Mouse (Mus musculus) gastrocnemius, postnatal 10 days (tissue): ENCODE data around the gene Akt2. TPM values are rescaled to one million over a fixed set of nuclear protein-coding genes. Genes with fewer than 3 reads are reported as not detected.

Experiments
- DNase-seq: peaks from one replicate; pipeline ENCODE4 v3.0.0; 2021; ENCODE audit warnings: mixed read lengths
- total RNA-seq, 2 experiments: library from RNA; stranded (reverse); gene quantifications; 2 replicates each; pipeline ENCODE4 v1.2.3; 2021

Akt2 gene
- total RNA-seq, 2 experiments from 2014 or later, result 128 to 134 TPM

DNA sequence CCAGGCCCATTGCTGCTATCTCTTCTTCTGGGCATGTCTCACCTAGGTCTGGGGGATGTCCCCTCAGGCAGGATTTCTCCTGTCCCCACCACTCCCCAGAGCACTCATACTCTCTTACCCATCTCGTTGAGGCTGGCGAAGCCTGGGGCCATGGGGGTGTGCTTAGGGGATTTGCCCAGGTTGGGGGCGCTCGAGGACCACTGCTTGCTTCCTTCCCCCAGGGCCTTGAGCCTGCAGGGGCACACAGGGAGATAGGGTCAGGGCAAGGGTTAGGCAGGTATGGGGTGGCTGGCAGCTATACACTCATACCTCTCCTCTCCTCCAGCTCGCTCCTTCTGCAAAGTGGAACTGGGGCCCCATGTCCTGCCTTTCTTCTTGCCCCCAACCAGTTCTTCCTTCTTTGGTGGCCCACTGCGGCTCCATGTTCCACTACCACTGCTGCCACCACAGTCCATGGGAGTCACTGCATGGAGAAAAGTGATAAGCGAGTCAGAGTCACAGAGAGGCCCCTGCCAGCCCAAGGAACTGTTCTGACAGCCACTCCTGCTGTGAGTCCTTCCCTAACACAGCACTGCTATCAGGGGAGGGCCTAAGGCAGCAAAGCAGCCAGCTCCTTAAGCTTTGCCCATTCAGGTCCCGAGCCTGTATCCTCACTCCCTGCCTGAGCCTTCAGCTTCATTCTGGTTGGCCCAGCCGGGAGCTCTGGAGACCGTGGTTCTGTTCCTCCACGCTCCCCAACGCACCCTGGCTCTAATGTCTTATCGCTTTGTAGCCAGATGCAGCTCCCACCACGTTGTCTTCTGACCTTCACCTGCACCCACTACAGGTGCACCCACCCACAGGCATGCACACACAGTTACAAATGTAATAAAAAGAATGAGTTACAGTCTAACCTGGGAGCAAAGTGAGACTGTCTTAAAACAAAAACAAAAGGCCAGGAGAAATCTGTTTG is 67.6 kb downstream of the Akt2 start:
- DNase-seq, result no peak

DNA sequence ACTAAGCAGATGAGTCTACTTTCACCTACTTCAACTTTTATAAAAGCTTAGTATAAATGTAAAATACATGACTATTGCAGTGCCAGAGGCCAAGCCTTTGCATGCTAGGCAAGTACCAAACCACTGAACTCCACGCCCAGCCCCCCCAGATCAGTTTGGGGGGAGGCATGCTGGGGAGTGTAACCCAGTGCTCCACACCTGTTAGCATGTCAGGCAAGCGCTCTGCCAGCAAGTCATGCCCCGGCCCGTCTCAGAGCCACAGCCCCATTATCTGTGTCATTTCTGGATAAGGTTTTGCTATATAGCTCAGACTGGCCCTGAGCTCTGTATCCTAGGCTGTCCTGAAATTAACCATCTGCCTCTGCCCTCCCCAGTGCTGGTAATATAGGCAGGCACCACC is 70.7 kb downstream of the Akt2 start:
- no peak for DNase-seq

DNA sequence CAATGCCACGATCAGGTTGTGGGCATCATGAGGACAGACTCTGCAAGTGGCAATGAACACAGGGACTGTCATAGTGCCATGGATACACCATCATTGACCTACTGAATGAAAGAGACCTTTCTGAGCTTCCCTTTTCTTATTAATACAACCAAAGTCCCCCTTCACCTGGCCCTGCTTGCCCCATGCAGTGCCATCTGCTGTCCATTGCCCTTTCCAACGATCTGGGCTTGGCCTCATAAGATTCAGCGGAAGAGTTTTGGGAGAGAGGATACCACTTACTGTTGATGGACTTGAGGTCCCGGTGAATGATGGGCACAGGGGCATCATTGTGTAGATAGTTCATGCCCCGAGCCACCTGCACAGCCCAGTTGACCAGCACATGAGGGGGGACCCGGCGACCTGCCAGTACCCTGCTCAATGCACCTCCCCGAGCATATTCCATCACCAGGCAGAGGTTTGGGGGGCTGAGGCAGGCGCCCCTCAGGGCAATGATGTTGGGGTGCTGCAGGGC is 81.8 kb downstream of the Akt2 start:
- no peak for DNase-seq

DNA sequence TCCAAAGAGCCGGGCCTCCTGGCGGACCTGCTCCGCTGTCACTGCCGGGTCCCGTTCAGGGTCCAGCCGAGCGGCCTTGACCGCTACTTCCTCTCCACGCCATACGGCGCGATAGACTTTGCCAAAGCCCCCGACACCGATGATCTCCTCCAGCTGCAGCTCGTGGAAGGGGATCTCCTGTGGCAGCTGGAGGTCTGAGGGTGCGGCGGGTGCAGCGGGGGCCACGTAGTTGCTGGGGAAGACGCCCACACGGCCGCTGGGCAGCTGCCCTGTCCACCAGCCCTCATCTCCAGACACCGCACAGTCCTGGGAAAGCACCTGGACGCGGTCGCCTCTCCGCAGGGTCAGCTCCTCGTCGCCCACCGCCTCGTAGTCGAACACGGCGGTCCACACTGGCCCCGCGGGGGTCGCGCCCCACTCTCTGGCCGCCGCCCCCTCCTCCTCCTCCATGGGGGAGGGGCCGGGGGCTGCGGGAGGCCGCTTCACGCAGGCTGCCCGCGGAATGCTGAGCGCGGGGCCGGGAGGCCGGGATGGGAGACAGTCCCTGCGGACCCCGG is 82.3 kb downstream of the Akt2 start:
- peak; percentile 24 for DNase-seq

DNA sequence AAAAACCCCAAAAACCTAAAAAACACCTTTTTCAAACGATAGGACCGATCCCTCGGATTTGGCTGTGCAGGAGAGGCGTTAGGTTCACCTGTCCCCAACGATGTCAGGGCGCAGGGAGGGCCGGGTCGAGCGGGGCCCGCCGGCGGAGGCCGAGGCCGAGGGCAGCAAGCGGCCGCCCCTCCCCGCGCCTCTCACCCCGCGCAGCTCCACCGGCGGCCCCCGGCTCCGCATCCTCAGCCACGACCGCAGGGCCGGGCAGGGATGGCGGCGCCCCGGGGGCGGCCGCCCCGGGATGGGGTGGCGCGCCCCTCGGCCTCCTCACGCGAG is 82.8 kb downstream of the Akt2 start:
- DNase-seq, result no peak

DNA sequence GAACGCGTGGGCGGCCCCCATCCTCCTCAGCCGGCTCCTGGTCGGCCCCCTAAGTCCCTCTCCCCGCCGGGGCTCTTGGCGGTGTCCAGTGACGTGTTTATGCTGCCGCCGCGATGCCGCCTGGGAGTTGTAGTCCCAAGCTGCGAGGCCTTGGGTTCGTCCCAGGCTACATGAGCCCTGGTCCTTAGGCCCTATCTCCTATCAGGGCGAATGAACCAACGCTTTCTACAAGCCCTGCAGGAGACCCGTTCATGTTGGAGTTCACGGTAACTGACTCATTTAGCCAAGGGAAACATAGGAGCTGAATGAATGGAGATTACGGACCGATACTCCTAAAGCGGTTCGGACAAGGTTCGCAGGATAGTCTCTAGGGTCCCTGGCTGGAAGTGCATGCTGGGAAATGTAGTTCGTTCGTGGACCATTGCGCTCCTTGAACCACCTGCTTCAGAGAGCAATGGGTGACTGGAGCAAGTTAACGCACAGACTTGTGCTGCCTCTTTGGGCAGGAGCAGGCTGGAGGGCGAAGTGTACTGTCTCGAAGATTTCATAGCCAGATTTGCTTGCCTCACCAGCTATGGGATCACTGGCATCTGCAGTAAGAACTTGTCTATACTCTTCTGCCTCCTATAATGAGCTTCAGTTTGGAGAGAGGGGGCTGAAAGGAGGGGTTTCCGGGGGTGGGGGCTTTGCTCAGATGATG is 83.3 kb downstream of the Akt2 start, which contains the start of gene Map3k10:
TSS of gene Map3k10 (minus strand) at position 77 of the 700 bp plus-strand sequence.
- peak; percentile 91 for DNase-seq

DNA sequence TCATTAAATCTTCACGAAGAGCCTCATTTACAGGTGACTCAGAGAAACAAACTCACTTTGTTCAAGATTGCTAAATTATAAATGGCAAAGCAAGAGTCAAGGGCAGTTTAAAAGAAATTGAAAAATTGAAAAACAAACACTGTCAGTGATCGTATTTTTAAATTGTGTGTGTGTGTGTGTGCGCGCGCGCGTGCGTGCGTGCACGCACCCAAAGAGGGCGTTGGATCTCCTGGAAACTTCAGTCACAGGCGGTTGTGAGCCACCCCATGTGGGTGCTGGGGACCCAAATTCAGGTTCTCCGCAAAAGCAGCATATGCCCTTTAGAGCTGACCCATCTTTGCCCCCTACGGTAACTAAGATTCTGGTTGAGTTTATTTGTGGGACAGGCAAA is 83.9 kb downstream of the Akt2 start:
- no peak for DNase-seq

DNA sequence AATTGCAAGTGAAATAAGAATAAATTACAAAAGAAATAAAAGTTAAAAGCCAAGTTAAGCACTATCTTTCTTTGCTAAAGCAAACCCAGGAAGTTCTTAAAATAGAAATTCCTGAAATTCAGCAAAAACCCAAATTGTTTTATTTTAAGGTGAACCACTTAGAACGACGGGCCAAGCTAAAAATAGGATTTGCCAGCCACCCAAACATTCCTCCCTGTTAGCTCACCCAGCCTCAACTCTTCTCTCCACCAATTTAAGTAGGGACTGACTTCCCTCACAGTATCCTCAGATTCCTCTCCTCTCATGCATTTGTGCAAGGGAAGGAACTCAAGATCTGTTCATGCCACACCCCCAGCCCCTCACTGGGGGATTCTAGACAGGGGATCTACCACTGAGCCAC is 91.9 kb downstream of the Akt2 start:
- no peak for DNase-seq

DNA sequence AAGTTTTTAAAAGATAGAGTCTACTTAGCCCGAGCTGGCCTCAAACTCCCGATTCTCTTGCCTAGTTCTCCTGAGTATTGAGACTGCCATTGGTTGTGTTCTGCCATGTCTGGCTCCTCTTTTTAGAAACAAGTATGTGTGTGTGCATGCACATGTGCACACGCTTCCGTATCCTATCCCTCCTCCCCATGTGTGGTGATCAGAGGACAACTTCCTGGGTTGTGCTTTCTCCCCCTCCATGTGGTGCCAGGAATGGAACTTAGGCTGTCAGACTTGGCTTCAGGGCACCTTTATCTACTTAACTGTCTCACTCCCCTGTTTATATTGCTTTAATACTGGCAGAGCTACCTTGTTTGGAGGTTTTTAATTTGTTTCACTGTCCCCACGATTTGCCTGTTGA is 93.9 kb downstream of the Akt2 start:
- DNase-seq, result no peak

DNA sequence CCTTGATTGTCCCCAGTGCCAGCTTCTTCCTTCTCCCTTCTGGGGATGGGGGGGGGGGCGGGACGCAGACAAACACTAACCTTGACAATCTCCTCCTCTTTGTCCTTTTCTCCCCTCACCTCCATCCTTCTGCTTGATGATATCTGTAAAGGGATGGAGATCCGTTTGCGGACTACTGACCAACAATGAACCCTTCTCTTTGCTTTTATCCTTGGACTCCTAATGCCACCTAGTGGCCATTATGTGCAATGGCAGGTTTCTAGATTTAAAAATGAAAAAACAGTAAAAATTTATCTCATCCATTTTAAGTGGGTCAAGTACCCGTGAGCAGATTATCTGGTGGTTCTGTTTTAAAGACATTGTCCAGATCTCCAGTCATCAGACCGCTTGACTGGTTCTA is 94.3 kb downstream of the Akt2 start:
- no peak for DNase-seq

DNA sequence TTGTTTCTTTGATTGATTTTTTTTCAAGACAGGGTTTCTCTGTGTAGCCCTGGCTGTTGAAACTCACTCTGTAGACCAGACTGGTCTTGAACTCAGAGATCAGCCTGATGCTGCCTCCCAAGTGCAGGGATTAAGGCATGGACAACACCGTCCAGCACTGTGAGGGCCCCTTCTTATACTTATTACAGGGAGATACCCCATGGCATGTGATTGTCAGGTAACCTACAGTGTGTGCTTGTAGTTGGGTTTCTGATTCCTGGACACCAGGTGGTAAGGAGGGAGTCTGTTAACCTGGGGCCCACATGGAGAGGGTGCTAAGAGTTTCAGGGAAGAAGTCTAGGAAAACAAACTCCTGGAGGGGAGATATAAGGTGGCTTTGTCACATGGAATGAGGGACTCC is 95.7 kb downstream of the Akt2 start:
- DNase-seq, result no peak

DNA sequence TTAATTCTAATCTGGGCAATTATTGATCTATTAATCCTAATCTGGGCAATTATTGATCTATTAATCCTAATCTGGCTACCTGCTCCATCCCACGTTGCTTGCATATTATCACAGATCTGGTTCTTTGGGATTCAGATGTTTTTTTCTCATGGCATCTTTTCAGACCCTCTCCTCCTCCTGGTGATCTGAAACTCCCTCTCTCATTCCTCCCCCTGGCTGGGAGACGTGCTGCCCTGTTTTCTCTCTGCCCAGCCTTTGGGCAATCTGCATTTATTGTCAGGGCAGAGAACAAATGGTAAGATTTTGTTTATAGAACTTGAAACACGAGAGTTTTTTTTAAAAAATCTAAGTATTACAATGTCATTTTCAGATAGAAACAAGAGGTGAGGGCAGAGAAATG is 96.5 kb downstream of the Akt2 start:
- DNase-seq, result no peak

DNA sequence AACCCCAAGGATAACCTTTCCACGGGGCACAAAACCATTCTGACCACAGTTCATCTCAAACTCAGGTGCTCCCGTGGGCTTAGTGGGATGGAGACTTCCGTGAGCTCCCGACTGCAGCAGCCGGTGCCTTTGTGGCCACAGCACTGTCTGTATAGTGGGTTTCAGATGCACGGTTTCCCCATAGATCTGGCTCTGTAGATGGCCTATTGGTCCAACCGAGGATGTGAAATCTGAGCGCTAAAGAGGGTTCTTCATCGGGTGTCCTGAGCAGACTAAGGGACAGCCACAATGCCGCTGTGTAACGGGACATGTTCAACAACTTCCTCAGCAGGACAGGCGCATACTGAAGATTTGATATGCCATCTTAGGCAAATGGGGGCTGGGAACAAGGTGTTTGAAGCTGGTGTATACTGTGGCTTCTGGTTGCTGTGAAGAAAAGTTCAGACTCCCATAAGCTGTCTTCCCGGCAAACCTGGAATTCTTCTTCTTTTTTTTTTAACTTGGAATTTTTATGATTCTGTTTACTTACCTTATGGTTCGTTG is 97.0 kb downstream of the Akt2 start:
- no peak for DNase-seq

DNA sequence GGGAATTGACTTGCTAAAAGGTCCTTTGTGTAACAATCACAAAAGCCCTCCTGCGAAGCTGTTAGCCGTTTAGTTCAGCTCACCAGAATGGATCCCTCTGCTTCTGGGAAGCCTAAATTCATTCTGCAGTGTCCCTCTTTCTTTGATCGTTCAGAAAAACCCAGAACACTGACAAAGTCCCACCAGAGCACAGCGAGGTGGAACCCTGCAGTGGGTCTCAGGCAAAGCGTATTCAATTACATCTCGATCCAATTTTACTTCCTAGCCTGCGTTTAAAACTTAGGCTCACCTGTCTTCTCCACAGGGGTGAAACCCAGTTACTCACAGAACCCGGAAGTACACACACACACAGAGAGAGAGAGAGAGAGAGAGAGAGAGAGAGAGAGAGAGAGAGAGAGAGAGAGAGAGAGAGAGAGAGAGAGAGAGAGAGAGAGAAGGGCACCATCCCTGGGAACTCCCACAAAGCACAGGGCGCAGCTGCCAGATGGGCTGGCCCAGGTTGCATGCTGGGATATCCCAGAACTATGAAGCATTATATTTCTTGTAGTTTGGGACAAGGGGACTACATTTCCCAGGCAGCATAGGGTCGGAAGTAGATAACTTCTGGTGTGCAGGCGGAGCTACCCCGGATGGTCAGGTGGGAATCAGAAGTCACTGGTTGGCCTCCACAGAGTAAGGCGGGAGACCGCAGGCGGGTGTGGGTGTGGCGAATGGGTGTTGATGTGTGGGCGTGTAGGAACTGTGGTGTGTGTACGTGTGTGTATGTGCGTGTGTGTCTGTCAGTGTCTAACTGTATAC is 97.7 kb downstream of the Akt2 start, which contains the start of gene Zfp607b:
TSS of gene Zfp607b (plus strand) at position 526 of the 798 bp plus-strand sequence.
- DNase-seq, result peak; percentile 79

Other genes starting within 250 kb of the Akt2 start
- gene Shkbp1, start 235.5 kb upstream of the Akt2 start, total RNA-seq, result 1 to 10 TPM; 6.1 to 8.1 TPM
- gene Gm20479, start 234.1 kb upstream of the Akt2 start, total RNA-seq, result not detected
- gene Sptbn4, start 143.9 kb upstream of the Akt2 start, total RNA-seq, result under 1 TPM; 0.20 to 0.28 TPM
- gene Blvrb, start 143.6 kb upstream of the Akt2 start, total RNA-seq, result 10 to 100 TPM; 20.5 to 25.0 TPM
- 10 to 100 TPM in 1 of 2 experiments, 1 to 10 TPM in 1; 9.0 to 13.0 TPM for gene Sertad3, start 117.8 kb upstream of the Akt2 start, total RNA-seq
- 10 to 100 TPM; 10.6 to 14.4 TPM for gene Sertad1, start 104.6 kb upstream of the Akt2 start, total RNA-seq
- 10 to 100 TPM; 34.6 to 48.7 TPM for gene Prx, start 92.2 kb upstream of the Akt2 start, total RNA-seq
- gene Hipk4, start 68.3 kb upstream of the Akt2 start, total RNA-seq, result under 1 TPM; 0.42 to 0.84 TPM
- 10 to 100 TPM; 27.2 to 37.9 TPM for gene Pld3, start 38.3 kb upstream of the Akt2 start, total RNA-seq
- 100 to 1,000 TPM; 106 to 110 TPM for gene 2310022A10Rik, start 38.3 kb upstream of the Akt2 start, total RNA-seq
- gene Ttc9b, start 62.4 kb downstream of the Akt2 start, total RNA-seq, result under 1 TPM; 0.12 to 0.29 TPM
- gene Map3k10, start 83.0 kb downstream of the Akt2 start, total RNA-seq, result 10 to 100 TPM; 15.5 to 18.2 TPM
- gene Zfp607b, start 97.8 kb downstream of the Akt2 start, total RNA-seq, result 1 to 10 TPM; 1.2 to 1.4 TPM
- 1 to 10 TPM; 6.6 to 8.4 TPM for gene Zfp60, start 139.8 kb downstream of the Akt2 start, total RNA-seq
- gene Zfp626, start 215.6 kb downstream of the Akt2 start, total RNA-seq, result 1 to 10 TPM; 5.1 to 5.2 TPM
- gene Zfp59, start 247.1 kb downstream of the Akt2 start, total RNA-seq, result 1 to 10 TPM; 2.3 to 2.5 TPM